Mouse (Mus musculus) liver, adult 2 months (tissue): ENCODE measurements around the gene Vamp8. TPM values are rescaled to one million over a fixed set of nuclear protein-coding genes. Genes with fewer than 3 reads are reported as not detected.

Source experiments
- DNase-seq: peaks from one replicate; pipeline ENCODE4 v3.0.0-alpha.2; 2011; ENCODE audit warnings: low read depth, low spot score; ENCODE audit errors: extremely low read depth
- H3K27ac ChIP-seq: fragments of 200-500 bp; replicated peaks from 2 replicates; pipeline ENCODE4 v1.5.1; 2012; ENCODE audit warnings: low read depth, mild to moderate bottlenecking, control low read depth, inconsistent platforms, low read length; ENCODE audit not compliant: insufficient read depth
- H3K27me3 ChIP-seq: fragments of 200-500 bp; 2 replicates; pipeline ENCODE4 v1.6.1; 2012; ENCODE audit warnings: mild to moderate bottlenecking, moderate library complexity, low read length, inconsistent platforms; ENCODE audit not compliant: control insufficient read depth, insufficient read depth
- H3K36me3 ChIP-seq: fragments of 200-500 bp; 2 replicates; pipeline ENCODE4 v1.6.1; 2012; ENCODE audit warnings: low read length, inconsistent platforms; ENCODE audit not compliant: control insufficient read depth, insufficient read depth
- H3K4me1 ChIP-seq: fragments of 200-500 bp; 2 replicates; pipeline ENCODE4 v1.6.1; 2011; ENCODE audit warnings: low read length; ENCODE audit not compliant: control insufficient read depth, insufficient read depth
- H3K4me3 ChIP-seq: fragments of 200-500 bp; 2 replicates; pipeline ENCODE4 v1.5.1; 2011; ENCODE audit warnings: low read depth, mild to moderate bottlenecking, control low read depth, low read length, moderate library complexity; ENCODE audit not compliant: insufficient read depth
- H3K79me2 ChIP-seq: fragments of 200-500 bp; 2 replicates; pipeline ENCODE4 v1.6.1; 2012; ENCODE audit warnings: inconsistent platforms, mild to moderate bottlenecking, low read length, moderate library complexity; ENCODE audit not compliant: control insufficient read depth, insufficient read depth
- H3K9ac ChIP-seq: fragments of 200-500 bp; 2 replicates; pipeline ENCODE4 v1.6.1; 2012; ENCODE audit warnings: low read depth, mild to moderate bottlenecking, control low read depth, inconsistent platforms, low read length
- CTCF ChIP-seq: fragments of 200-500 bp; IDR thresholded peaks from 2 replicates; pipeline ENCODE4 v1.5.1; 2011; ENCODE audit warnings: low read depth, low read length, control low read depth
- POLR2A ChIP-seq: fragments of 200-500 bp; IDR thresholded peaks from 2 replicates; pipeline ENCODE4 v1.6.1; 2011; ENCODE audit warnings: low read length, control low read depth; ENCODE audit not compliant: insufficient read depth; ENCODE audit errors: extremely low read depth
- WGBS: fragments of 180-500 bp; shearing (Covaris S2); methylation state at CpG from one replicate; pipeline ENCODE4 v1.1.7; 2018; 5-methylcytosine and 5-hydroxymethylcytosine counted together
- polyA plus RNA-seq: library from polyadenylated mRNA; depleted of rRNA; stranded (reverse); fragments of >200 nt; gene quantifications from 2 replicates; pipeline ENCODE4 v1.2.3, GENCODE M21; 2012
- total RNA-seq: library from RNA; depleted of rRNA; stranded (reverse); fragments of >200 nt; gene quantifications from 2 replicates; pipeline ENCODE4 v1.2.3, GENCODE M21; 2014

The Vamp8 gene
- total and polyA plus RNA-seq, 2 experiments: 219 to 238 TPM

GRCm38 (mm10) chr6:72358086-72358764, 32.3 kb downstream of the Vamp8 start:
- H3K9ac ChIP-seq: 0 out of 2 replicates have a peak overlapping the region, but pooled peaks have one; percentile 13
- TF ChIP-seq POLR2A: no peak
- TF ChIP-seq CTCF: no peak
- peaks cover 32% of the 10 kb centered on the region for H3K4me1 ChIP-seq
- peaks cover 3% of the 10 kb centered on the region; the same call in 1 of the 2 replicates for H3K79me2 ChIP-seq
- H3K27ac ChIP-seq: no peak overlapping the region
- no peak for DNase-seq
- 40% methylated on average over 10 of the region's 10 CpGs for WGBS
- no peaks in the 10 kb centered on the region for H3K27me3 ChIP-seq
- peaks cover 21% of the 10 kb centered on the region for H3K36me3 ChIP-seq
- no peak overlapping the region for H3K4me3 ChIP-seq

- Histone ChIP-seq H3K4me3 (no peak overlapping the region), H3K9ac (0 out of 2 replicates have a peak overlapping the region, but pooled peaks have one; percentile 13), H3K79me2 (peaks cover 3% of the 10 kb centered on the region; the same call in 1 of the 2 replicates), H3K4me1 (peaks cover 36% of the 10 kb centered on the region), H3K27ac (no peak overlapping the region; the same call in 1 of the 2 replicates), H3K27me3 (no peaks in the 10 kb centered on the region), H3K36me3 (peaks cover 21% of the 10 kb centered on the region)
- WGBS: 30% methylated on average over 5 of the region's 5 CpGs
- no peak for DNase-seq
- TF ChIP-seq CTCF (no peak), POLR2A (no peak)
Observed at GRCm38 (mm10) chr6:72357164-72358079, 33.1 kb downstream of the Vamp8 start.

- Histone ChIP-seq H3K79me2 (no peaks in the 10 kb centered on the region; the same call in 1 of the 2 replicates), H3K27me3 (no peaks in the 10 kb centered on the region), H3K27ac (peak overlapping the region; percentile 94), H3K4me1 (peaks cover 36% of the 10 kb centered on the region), H3K36me3 (peaks cover 21% of the 10 kb centered on the region), H3K9ac (peak overlapping the region; percentile 90), H3K4me3 (peak overlapping the region; percentile 88)
- no peak for TF ChIP-seq POLR2A
- no peak for TF ChIP-seq CTCF
- WGBS: 18% methylated on average over 8 of the region's 8 CpGs
- DNase-seq: peak; percentile 79
Observed at GRCm38 (mm10) chr6:72356001-72356532, 34.4 kb downstream of the Vamp8 start.

GRCm38 (mm10) chr6:72355066-72355911, 35.2 kb downstream of the Vamp8 start, which contains the start of gene Tmem150a:
Tmem150a (plus strand) TSS chr6:72355447.
- H3K9ac ChIP-seq: peak within 1 kb of the TSS; percentile 90
- peaks cover 35% of the 10 kb centered on the region for H3K4me1 ChIP-seq
- DNase-seq: peak; percentile 82
- no peaks in the 10 kb centered on the region; the same call in 1 of the 2 replicates for H3K79me2 ChIP-seq
- peak within 1 kb of the TSS; percentile 88 for H3K4me3 ChIP-seq
- TF ChIP-seq CTCF (peak; percentile 40), POLR2A (peak; percentile 81)
- H3K27ac ChIP-seq: peak within 1 kb of the TSS; percentile 100
- H3K27me3 ChIP-seq: no peaks in the 10 kb centered on the region
- WGBS: under 1% methylated on average over 71 of the region's 71 CpGs
- H3K36me3 ChIP-seq: peaks cover 22% of the 10 kb centered on the region

GRCm38 (mm10) chr6:72354025-72354424, 36.5 kb downstream of the Vamp8 start:
- WGBS: 19% methylated on average over 1 of the region's 1 CpGs
- peak overlapping the region; percentile 100 for H3K27ac ChIP-seq
- H3K4me3 ChIP-seq: no peak overlapping the region
- H3K27me3 ChIP-seq: no peaks in the 10 kb centered on the region
- peaks cover 21% of the 10 kb centered on the region for H3K36me3 ChIP-seq
- H3K4me1 ChIP-seq: peaks cover 34% of the 10 kb centered on the region
- peaks cover 4% of the 10 kb centered on the region; the same call in 1 of the 2 replicates for H3K79me2 ChIP-seq
- no peak overlapping the region for H3K9ac ChIP-seq
- no peak for TF ChIP-seq CTCF
- TF ChIP-seq POLR2A: no peak
- DNase-seq: peak; percentile 89
